Mouse (Mus musculus) neural tube, embryonic 10.5 days (tissue): Measurements from ENCODE around the gene Tmem79.
"Not testable (repeated sequence)": the region's sequence is repeated elsewhere in the genome, so short reads cannot be mapped to it uniquely, and the experiment has no call there.

Experiments
- DNase-seq: peaks from one replicate; pipeline ENCODE4 v3.0.0-alpha.2; 2017; ENCODE audit warnings: low spot score; ENCODE audit errors: extremely low spot score

Gene Tmem79

GRCm38 (mm10) chr3:88285565-88285895 lies 50.4 kb downstream of the Tmem79 start:
- not testable (repeated sequence) for DNase-seq

GRCm38 (mm10) chr3:88284815-88285564 lies 51.0 kb downstream of the Tmem79 start:
- DNase-seq, result not testable (repeated sequence)

DNA sequence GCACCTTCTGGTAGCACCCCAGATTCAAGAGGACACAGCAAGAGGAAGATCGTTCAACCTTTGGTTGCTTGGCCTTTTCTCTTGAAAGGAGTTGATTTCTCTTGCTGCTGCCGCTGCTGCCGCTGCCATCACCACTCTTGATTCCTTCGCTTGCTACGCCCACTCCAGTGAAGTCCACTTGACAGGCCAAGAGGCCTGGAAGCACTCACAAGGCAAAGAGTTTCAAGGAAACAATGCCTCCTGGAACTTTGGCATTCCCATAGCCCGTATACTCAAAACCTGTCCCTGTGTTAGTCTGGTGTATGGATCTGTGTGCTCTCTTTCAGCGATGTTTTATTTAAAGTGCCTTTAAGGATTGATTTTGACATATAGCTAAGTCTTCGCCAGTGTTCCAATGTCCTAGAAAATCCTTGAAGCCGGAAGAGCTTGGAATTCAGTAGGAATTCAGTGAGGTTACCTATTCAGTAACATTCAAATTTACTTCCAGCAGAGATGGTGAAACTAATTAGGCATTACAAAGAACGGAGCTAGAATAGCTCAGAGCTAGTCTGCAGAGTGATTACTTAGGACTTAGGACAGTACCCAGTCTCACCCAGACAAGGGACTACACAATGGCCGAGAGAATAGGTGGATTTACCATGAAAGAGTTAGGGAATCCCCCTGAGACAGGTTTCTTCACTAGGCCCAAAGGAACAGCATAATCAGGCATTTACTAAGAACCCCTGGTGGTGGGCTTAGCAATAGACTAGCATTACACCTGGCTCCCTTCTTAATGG lies 54.6 kb downstream of the Tmem79 start:
- not testable (repeated sequence) for DNase-seq

DNA sequence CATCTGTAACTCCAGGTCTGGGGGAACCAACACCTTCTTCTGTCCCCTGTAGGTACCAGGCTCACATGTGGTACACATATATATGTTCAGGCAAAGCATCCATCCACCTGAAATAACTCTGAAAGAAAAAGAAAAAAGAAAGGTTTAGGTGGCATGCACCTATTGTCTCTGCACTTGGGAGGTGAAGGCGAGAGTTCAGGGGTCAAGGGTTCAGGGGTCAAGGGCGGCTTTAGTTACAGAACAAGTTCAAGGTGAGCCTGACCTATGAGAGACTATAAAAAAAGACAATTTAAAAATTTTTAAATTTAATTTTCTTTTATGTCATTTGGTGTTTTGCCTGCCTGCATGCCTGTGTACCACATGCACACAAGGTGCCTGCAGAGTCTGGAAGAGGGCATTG lies 55.9 kb downstream of the Tmem79 start:
- DNase-seq, result no peak
